Mouse (Mus musculus) neutrophil, adult 5-6 weeks (primary cell): ENCODE measurements around the gene Noct. TPM values are rescaled to one million over a fixed set of nuclear protein-coding genes. Genes with fewer than 3 reads are reported as not detected.
A peak's percentile ranks its signal among the peaks of the same experiment; 100 is the strongest.

Experiments
- ATAC-seq: fragments of 151-379, 151-347 bp; 2 replicates; pipeline ENCODE4 v1.8.0; 2017; ENCODE audit warnings: mild to moderate bottlenecking, moderate TSS enrichment; ENCODE audit not compliant: insufficient number of reproducible peaks, poor library complexity, low FRiP score, severe bottlenecking; ENCODE audit errors: extremely low read depth
- total RNA-seq: library from RNA; stranded (forward); fragments of 200-1000 nt; gene quantifications from 2 replicates; pipeline ENCODE4 v1.2.3, GENCODE M21; 2017

Noct gene
- total RNA-seq, 1 experiment from 2014 or later: 4.0 TPM

- ATAC-seq: no peak
Measured at GRCm38 (mm10) chr3:51226601-51227000, 2.4 kb downstream of the Noct start.

GRCm38 (mm10) chr3:51228038-51228820 lies 4.0 kb downstream of the Noct start:
- 0 out of 2 replicates have a peak, but pooled peaks have one; percentile 28 for ATAC-seq

GRCm38 (mm10) chr3:51228821-51229205 lies 4.6 kb downstream of the Noct start:
- ATAC-seq: no peak

- ATAC-seq: no peak
Measured at GRCm38 (mm10) chr3:51229226-51229625, 5.0 kb downstream of the Noct start.

- ATAC-seq: no peak
Measured at GRCm38 (mm10) chr3:51230146-51230835, 6.0 kb downstream of the Noct start.

GRCm38 (mm10) chr3:51230886-51231285 lies 6.6 kb downstream of the Noct start:
- no peak for ATAC-seq

GRCm38 (mm10) chr3:51231499-51231898 lies 7.3 kb downstream of the Noct start:
- no peak for ATAC-seq

- no peak for ATAC-seq
Measured at GRCm38 (mm10) chr3:51232205-51232910, 8.1 kb downstream of the Noct start.

GRCm38 (mm10) chr3:51233474-51233873 lies 9.2 kb downstream of the Noct start:
- ATAC-seq: no peak

GRCm38 (mm10) chr3:51233918-51234751 lies 9.9 kb downstream of the Noct start:
- ATAC-seq: peak; percentile 87

- no peak for ATAC-seq
Measured at GRCm38 (mm10) chr3:51234752-51235055, 10.5 kb downstream of the Noct start.

GRCm38 (mm10) chr3:51238515-51238914 lies 14.3 kb downstream of the Noct start:
- no peak for ATAC-seq

- no peak for ATAC-seq
Measured at GRCm38 (mm10) chr3:51239541-51239940, 15.3 kb downstream of the Noct start.

- ATAC-seq: no peak
Measured at GRCm38 (mm10) chr3:51247704-51248103, 23.5 kb downstream of the Noct start.

GRCm38 (mm10) chr3:51248600-51248999 lies 24.4 kb downstream of the Noct start:
- ATAC-seq: no peak

- no peak for ATAC-seq
Measured at GRCm38 (mm10) chr3:51249460-51249859, 25.2 kb downstream of the Noct start.

GRCm38 (mm10) chr3:51249866-51250265 lies 25.6 kb downstream of the Noct start:
- ATAC-seq: no peak

- no peak for ATAC-seq
Measured at GRCm38 (mm10) chr3:51251057-51251456, 26.8 kb downstream of the Noct start.

- no peak for ATAC-seq
Measured at GRCm38 (mm10) chr3:51252223-51252622, 28.0 kb downstream of the Noct start.
